Mouse (Mus musculus): ENCODE results near the gene Actn1. TPM values are rescaled to one million over a fixed set of nuclear protein-coding genes. Genes with fewer than 3 reads are reported as not detected.

Gene Actn1
- polyA plus RNA-seq, 1 experiment from 2014 or later, result 279 TPM

- peak; percentile 59 for TF ChIP-seq CTCF (IDR thresholded peaks at IDR 0.05)
- CTCF ChIA-PET, result interaction anchor here (0.9 to 1.5 kb wide), 5 partner anchors 8 to 516 kb away, joined by 3 read pairs; no protein-coding TSS in a partner anchor
- POLR2A ChIA-PET, result no interaction called here
- no peak for ATAC-seq
- no peaks in the 10 kb centered on the region for H3K27me3 ChIP-seq
- in situ Hi-C loops (cut with MboI; ENCODE audit: low pct_unique_long_range_greater_than_20kb), result loop anchor here (5.0 to 25.0 kb wide), 2 partner anchors 235 to 505 kb away; no protein-coding TSS in a partner anchor
- no peak for DNase-seq (ENCODE audit: low read depth, low spot score)
Measured at GRCm38 (mm10) chr12:80157675-80158074, 102.5 kb downstream of the Actn1 start.

GRCm38 (mm10) chr12:80153687-80154326 is 106.4 kb downstream of the Actn1 start:
- ChIA-PET CTCF (interaction anchor here (0.8 kb wide), 1 partner anchor 801 kb away, joined by 3 read pairs; no protein-coding TSS in a partner anchor), POLR2A (no interaction called here)
- peak; percentile 81 for TF ChIP-seq CTCF (IDR thresholded peaks at IDR 0.05)
- DNase-seq (ENCODE audit: low read depth, low spot score), result no peak
- ATAC-seq, result no peak
- in situ Hi-C loops (cut with MboI; ENCODE audit: low pct_unique_long_range_greater_than_20kb), result loop anchor here (25.0 kb wide), 1 partner anchor 508 kb away; no protein-coding TSS in a partner anchor
- H3K27me3 ChIP-seq, result no peaks in the 10 kb centered on the region

GRCm38 (mm10) chr12:80153078-80153477 is 107.1 kb downstream of the Actn1 start:
- ATAC-seq, result no peak
- in situ Hi-C loops (cut with MboI; ENCODE audit: low pct_unique_long_range_greater_than_20kb), result loop anchor here (25.0 kb wide), 1 partner anchor 509 kb away; no protein-coding TSS in a partner anchor
- TF ChIP-seq CTCF (IDR thresholded peaks at IDR 0.05), result no peak

GRCm38 (mm10) chr12:80151821-80152220 is 108.3 kb downstream of the Actn1 start:
- DNase-seq (ENCODE audit: low read depth, low spot score), result no peak

More at GRCm38 (mm10) chr12:80153078-80153477, 107.1 kb downstream of the Actn1 start:
- no peak for DNase-seq (ENCODE audit: low read depth, low spot score)
- H3K27me3 ChIP-seq, result no peaks in the 10 kb centered on the region
- ChIA-PET POLR2A (no interaction called here), CTCF (no interaction called here)

GRCm38 (mm10) chr12:80150624-80151023 is 109.5 kb downstream of the Actn1 start:
- POLR2A ChIA-PET, result no interaction called here
- no peaks in the 10 kb centered on the region for H3K27me3 ChIP-seq
- in situ Hi-C loops (cut with MboI; ENCODE audit: low pct_unique_long_range_greater_than_20kb), result loop anchor here (25.0 kb wide), 1 partner anchor 512 kb away; no protein-coding TSS in a partner anchor
- TF ChIP-seq CTCF (IDR thresholded peaks at IDR 0.05), result no peak
- DNase-seq (ENCODE audit: low read depth, low spot score) (no peak), ATAC-seq (no peak)
- CTCF ChIA-PET, result no interaction called here

More at GRCm38 (mm10) chr12:80151821-80152220, 108.3 kb downstream of the Actn1 start:
- TF ChIP-seq CTCF (IDR thresholded peaks at IDR 0.05), result peak; percentile 53
- in situ Hi-C loops (cut with MboI; ENCODE audit: low pct_unique_long_range_greater_than_20kb), result loop anchor here (25.0 kb wide), 1 partner anchor 510 kb away; no protein-coding TSS in a partner anchor
- CTCF ChIA-PET, result no interaction called here
- H3K27me3 ChIP-seq, result no peaks in the 10 kb centered on the region
- ATAC-seq, result no peak
- POLR2A ChIA-PET, result no interaction called here

- ATAC-seq (no peak), DNase-seq (ENCODE audit: low read depth, low spot score) (no peak)
- in situ Hi-C loops (cut with MboI; ENCODE audit: low pct_unique_long_range_greater_than_20kb), result loop anchor here (25.0 kb wide), 1 partner anchor 960 kb away; the partner anchor contains the start of gene Rdh11
- no peaks in the 10 kb centered on the region for H3K27me3 ChIP-seq
- ChIA-PET CTCF (no interaction called here), POLR2A (no interaction called here)
- TF ChIP-seq CTCF (IDR thresholded peaks at IDR 0.05), result no peak
Measured at GRCm38 (mm10) chr12:80147563-80148214, 112.5 kb downstream of the Actn1 start.

GRCm38 (mm10) chr12:80146227-80147223 is 113.6 kb downstream of the Actn1 start:
- H3K27me3 ChIP-seq, result no peaks in the 10 kb centered on the region
- no peak for DNase-seq (ENCODE audit: low read depth, low spot score)
- no peak for ATAC-seq
- TF ChIP-seq CTCF (IDR thresholded peaks at IDR 0.05), result peak; percentile 89
- CTCF ChIA-PET, result interaction anchor here (0.5 to 1.5 kb wide), 6 partner anchors 12 to 842 kb away, joined by 3 to 9 read pairs (median 3); partner anchors contain the start of gene Zfp36l1
- POLR2A ChIA-PET, result no interaction called here
- in situ Hi-C loops (cut with MboI; ENCODE audit: low pct_unique_long_range_greater_than_20kb), result loop anchor here (25.0 kb wide), 1 partner anchor 959 kb away; the partner anchor contains the start of gene Rdh11

- POLR2A ChIA-PET, result no interaction called here
- in situ Hi-C loops (cut with MboI; ENCODE audit: low pct_unique_long_range_greater_than_20kb), result loop anchor here (25.0 kb wide), 1 partner anchor 958 kb away; the partner anchor contains the start of gene Rdh11
- no peak for ATAC-seq
- CTCF ChIA-PET, result interaction anchor here (1.5 kb wide), 1 partner anchor 787 kb away, joined by 9 read pairs; no protein-coding TSS in a partner anchor
- DNase-seq (ENCODE audit: low read depth, low spot score), result no peak
- no peaks in the 10 kb centered on the region for H3K27me3 ChIP-seq
- TF ChIP-seq CTCF (IDR thresholded peaks at IDR 0.05), result no peak
Measured at GRCm38 (mm10) chr12:80145365-80145764, 114.8 kb downstream of the Actn1 start.

- H3K27me3 ChIP-seq, result no peaks in the 10 kb centered on the region
- no peak for TF ChIP-seq CTCF (IDR thresholded peaks at IDR 0.05)
- ChIA-PET CTCF (interaction anchor here (0.7 kb wide), 1 partner anchor 787 kb away, joined by 3 read pairs; no protein-coding TSS in a partner anchor), POLR2A (no interaction called here)
- no peak for DNase-seq (ENCODE audit: low read depth, low spot score)
- in situ Hi-C loops (cut with MboI; ENCODE audit: low pct_unique_long_range_greater_than_20kb), result loop anchor here (25.0 kb wide), 1 partner anchor 958 kb away; the partner anchor contains the start of gene Rdh11
- no peak for ATAC-seq
Measured at GRCm38 (mm10) chr12:80144846-80145245, 115.3 kb downstream of the Actn1 start.
